Mouse (Mus musculus) brown adipose tissue, adult 24 weeks (tissue): ENCODE data around the gene Zfp42. TPM values are rescaled to one million over a fixed set of nuclear protein-coding genes. Genes with fewer than 3 reads are reported as not detected.

Experiments used
- H3K27ac ChIP-seq: fragments of 200-500 bp; replicated peaks from 2 replicates; pipeline ENCODE4 v1.5.1; 2012; ENCODE audit warnings: low read depth, mild to moderate bottlenecking, low read length
- H3K4me1 ChIP-seq: fragments of 200-500 bp; 2 replicates; pipeline ENCODE4 v1.6.1; 2012; ENCODE audit warnings: low read length, mixed read lengths; ENCODE audit not compliant: control insufficient read depth, insufficient read depth, insufficient read length
- H3K4me3 ChIP-seq: fragments of 200-500 bp; 2 replicates; pipeline ENCODE4 v1.5.1; 2012; ENCODE audit warnings: low read depth, mild to moderate bottlenecking, low read length, moderate library complexity; ENCODE audit not compliant: insufficient read depth
- polyA plus RNA-seq: library from polyadenylated mRNA; stranded (reverse); fragments of >200 nt; gene quantifications from 2 replicates; pipeline ENCODE4 v1.2.4, GENCODE M21; 2012; ENCODE audit not compliant: missing spikeins, insufficient read depth, insufficient read length

Gene Zfp42
- polyA plus RNA-seq, 1 experiment: not detected

DNA sequence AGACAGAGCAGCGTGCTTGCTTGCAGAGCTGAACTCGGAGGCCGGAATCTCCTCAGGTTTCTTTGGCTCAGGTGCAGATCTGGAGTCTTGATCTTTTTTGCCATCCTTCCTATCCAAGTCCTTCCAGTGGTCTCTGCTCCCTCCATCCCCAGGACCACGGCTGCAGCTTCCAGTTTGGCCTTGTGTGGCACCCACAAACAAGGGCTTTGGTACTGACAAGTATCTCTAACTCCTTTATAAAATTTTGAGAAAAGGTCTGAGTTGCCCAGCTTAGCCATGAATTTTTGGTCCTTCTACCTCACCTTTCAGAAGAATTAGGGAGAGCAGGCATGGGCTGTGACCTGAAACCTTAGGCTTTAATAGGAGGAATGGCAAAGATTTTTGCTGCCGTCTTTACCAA is 17.0 kb downstream of the Zfp42 start:
- no peak overlapping the region for H3K4me3 ChIP-seq
- H3K4me1 ChIP-seq: no peaks in the 10 kb centered on the region
- H3K27ac ChIP-seq: no peak overlapping the region

DNA sequence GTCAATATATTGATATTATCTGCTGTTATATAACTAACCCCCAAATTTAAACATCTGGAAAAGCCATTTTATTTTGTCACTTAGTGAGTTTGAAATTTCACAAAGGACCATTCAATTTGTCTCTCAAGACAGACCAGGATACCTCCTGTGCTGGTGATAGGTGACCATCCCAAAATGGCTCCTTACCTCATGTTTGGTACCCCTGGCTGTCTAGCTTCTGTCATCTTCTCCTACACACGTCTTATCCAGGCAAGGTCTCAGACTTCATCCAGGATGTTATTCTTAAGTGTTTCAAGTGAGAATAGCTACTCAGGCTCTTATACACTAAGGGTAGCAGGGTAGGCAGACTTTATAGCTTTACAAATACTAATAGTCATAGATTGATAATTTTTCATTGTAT is 17.9 kb downstream of the Zfp42 start:
- H3K4me3 ChIP-seq: no peak overlapping the region
- no peaks in the 10 kb centered on the region for H3K4me1 ChIP-seq
- no peak overlapping the region for H3K27ac ChIP-seq

DNA sequence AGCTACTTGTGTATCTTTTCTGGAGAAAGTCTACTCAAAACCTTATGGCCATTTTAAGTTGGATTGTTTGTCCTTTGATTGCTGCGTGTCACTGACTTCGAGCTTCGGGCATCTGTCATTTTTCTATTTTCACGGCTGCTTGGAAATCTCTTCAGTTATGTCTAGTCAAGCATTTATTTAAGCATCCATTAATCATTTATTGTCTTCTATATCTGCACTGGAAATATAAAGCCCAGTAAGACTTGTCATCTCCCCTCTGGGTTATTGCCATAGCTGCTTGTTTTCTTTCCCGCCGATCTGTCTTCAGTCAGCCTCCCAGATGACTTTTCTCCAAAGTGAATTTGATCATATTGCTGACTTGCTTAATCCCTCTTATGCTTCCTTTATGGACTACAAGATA is 19.3 kb downstream of the Zfp42 start:
- Histone ChIP-seq H3K27ac (no peak overlapping the region), H3K4me1 (no peaks in the 10 kb centered on the region), H3K4me3 (no peak overlapping the region)

DNA sequence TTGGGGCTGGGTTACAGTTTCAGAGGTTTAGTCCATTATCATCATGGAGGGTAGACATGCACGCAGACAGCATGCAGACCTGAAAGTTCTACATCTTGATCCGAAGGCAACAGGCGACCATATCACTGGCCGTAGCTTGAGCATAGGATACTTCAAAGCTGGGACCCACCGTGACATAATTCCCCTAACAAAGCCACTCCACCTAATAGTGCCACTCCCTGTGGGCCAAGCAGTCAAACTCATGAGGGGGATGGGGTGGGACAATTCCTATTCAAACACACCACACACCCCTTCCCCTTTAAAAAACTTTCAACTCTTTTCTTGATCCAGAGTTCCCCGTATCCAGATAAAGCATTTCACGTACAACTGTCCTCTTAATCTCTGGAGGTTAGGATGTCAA is 23.5 kb downstream of the Zfp42 start:
- no peak overlapping the region for H3K4me3 ChIP-seq
- no peaks in the 10 kb centered on the region for H3K4me1 ChIP-seq
- H3K27ac ChIP-seq: no peak overlapping the region

DNA sequence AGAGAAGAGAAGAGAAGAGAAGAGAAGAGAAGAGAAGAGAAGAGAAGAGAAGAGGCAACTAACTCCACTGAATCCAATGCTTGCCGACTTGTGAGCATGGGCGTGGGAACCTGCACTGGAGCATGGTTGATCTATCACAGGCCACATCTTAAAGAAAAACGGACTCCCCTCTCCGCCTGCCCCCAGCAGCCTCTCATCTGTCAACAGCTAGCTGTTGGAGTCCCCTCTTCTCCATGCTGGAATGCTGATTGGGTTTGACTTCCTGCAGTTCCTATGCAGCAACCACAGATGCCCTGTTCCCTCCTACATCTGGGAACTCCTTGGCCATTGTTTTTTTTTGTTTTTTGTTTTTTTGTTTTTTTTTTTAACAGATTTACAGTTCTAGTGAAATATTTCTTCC is 28.4 kb downstream of the Zfp42 start:
- no peak overlapping the region for H3K27ac ChIP-seq
- no peaks in the 10 kb centered on the region for H3K4me1 ChIP-seq

DNA sequence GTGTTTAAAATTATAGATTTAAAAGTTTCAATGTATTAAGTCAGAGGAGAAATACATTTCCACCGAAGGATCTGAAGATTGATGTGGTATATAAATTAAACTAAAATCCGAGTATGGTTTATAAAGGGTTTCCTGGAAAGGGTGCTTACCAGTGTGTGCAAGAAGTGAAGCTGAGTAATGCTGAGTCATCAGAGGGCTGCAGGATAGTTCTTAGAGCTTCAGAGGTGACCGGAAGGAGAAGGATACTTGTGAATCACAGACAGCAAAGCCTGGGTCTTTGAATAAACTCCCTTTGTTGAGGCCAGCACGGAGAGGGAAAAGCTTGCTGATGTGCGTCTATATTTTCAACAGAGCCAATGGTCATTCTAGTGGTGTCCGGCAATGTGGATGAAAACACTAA is 45.8 kb downstream of the Zfp42 start:
- no peak overlapping the region for H3K4me3 ChIP-seq
- H3K4me1 ChIP-seq: no peaks in the 10 kb centered on the region
- H3K27ac ChIP-seq: no peak overlapping the region

More for the DNA sequence above, 28.4 kb downstream of the Zfp42 start:
- no peak overlapping the region for H3K4me3 ChIP-seq

DNA sequence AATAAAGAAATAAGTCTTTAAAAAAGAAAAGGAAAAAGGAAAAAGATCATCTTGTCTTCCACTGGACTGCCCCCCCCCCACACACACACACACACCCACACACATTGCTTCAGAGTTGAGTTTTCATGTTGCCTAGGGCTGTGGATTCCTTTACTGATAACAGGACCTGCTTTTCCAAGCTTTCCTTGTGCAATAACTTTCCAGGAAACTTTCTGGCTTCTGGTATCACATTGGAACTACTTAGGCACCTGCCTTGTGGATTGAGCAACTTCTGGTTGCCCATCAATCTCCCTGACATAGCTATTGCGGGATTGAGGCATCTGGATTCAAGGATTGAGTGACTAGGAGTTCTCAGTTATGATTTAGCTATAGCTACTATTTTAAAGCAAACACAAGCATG is 48.9 kb downstream of the Zfp42 start:
- H3K27ac ChIP-seq: no peak overlapping the region
- no peaks in the 10 kb centered on the region for H3K4me1 ChIP-seq
- H3K4me3 ChIP-seq: no peak overlapping the region

DNA sequence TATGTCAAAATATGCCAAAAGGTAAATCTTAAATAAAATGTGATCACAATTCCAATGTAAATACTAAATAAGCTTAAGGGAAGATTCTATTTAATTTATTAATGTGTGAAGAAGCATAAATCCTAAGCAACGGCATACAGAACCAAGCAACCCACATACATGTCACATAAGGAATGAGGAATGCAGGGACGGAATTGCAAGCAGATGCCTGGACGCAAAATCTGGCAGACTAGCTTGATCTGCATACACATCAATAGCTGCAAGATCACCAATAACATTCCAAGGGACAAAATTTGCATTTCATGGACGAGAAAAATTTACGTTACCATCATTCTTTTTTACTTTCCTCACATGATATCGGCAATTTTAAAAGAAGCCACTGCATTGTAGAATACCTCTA is 51.1 kb downstream of the Zfp42 start:
- no peak overlapping the region for H3K4me3 ChIP-seq
- no peaks in the 10 kb centered on the region for H3K4me1 ChIP-seq
- no peak overlapping the region for H3K27ac ChIP-seq

DNA sequence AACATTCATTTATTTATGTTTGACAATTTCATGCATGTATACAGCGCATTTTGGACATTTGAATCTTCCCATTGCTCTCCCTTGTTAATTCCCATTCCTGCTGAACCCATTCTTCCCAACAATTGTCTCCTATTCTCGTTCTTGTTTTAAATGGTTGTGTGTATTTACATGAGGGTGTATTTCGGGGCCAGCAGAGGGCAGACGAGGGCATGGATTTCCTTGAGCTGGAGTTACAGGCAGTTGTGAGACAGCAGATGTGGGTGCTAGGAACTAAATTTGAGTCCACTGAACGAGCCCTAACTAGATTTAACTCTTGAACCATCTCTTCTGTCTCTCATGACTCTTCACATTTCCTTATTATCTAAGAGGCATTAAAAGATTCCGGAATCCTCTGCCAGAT is 55.1 kb downstream of the Zfp42 start:
- no peak overlapping the region for H3K27ac ChIP-seq
- no peak overlapping the region for H3K4me3 ChIP-seq
- H3K4me1 ChIP-seq: no peaks in the 10 kb centered on the region

DNA sequence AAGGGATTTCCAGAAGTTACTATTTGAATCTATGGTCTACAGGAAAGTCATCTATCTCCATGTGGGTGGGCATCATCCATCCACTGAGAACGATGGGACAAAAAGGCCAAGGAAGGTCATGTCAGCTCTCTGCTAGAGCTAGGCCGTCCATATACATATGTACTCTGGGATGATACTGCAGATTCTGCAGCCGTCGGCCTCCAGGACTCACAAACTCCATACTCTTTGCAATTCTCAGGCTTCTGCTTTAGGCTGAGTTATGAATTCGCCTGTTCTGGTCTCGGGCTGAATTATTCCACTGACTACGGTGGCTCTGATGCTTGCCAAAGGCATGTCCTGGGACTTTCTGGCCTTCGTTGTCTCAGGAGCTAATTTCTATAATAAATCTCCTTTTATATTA is 58.1 kb downstream of the Zfp42 start:
- no peaks in the 10 kb centered on the region for H3K4me1 ChIP-seq
- no peak overlapping the region for H3K4me3 ChIP-seq
- H3K27ac ChIP-seq: no peak overlapping the region

Other genes starting within 250 kb of the Zfp42 start
- not detected in 2 replicates for gene Triml1, start 165.5 kb downstream of the Zfp42 start, polyA plus RNA-seq
- gene Triml2, start 126.4 kb downstream of the Zfp42 start, polyA plus RNA-seq: not detected in 2 replicates
- gene Adam26b, start 221.1 kb upstream of the Zfp42 start, polyA plus RNA-seq: not detected in 2 replicates